Mouse (Mus musculus) embryonic facial prominence, embryonic 14.5 days (tissue): ENCODE results near the gene Olfr958. TPM values are rescaled to one million over a fixed set of nuclear protein-coding genes. Genes with fewer than 3 reads are reported as not detected.

Experiments used
- ATAC-seq: fragments of 200-750 bp; cut with Nextera tagmentation; 2 replicates; pipeline ENCODE4 v1.8.0; 2017; ENCODE audit warnings: low read depth, moderate number of reproducible peaks, moderate TSS enrichment
- DNase-seq: peaks from one replicate; pipeline ENCODE4 v3.0.0-alpha.2; 2015; ENCODE audit warnings: low spot score
- H3K27ac ChIP-seq: fragments of 300-500 bp; sonication (generic); replicated peaks from 2 replicates; pipeline ENCODE4 v1.5.1; 2014; ENCODE audit warnings: low read depth, mild to moderate bottlenecking, low read length, moderate library complexity
- H3K27me3 ChIP-seq: fragments of 300-500 bp; sonication (generic); replicated peaks from 2 replicates; pipeline ENCODE4 v1.6.1; 2014; ENCODE audit warnings: low read length; ENCODE audit not compliant: control insufficient read depth, insufficient read depth
- H3K36me3 ChIP-seq: fragments of 300-500 bp; sonication (generic); 2 replicates; pipeline ENCODE4 v1.6.1; 2014; ENCODE audit warnings: low read length, mixed read lengths; ENCODE audit not compliant: control insufficient read depth, insufficient read depth
- H3K4me1 ChIP-seq: fragments of 300-500 bp; sonication (generic); 2 replicates; pipeline ENCODE4 v1.6.1; 2014; ENCODE audit warnings: antibody characterized with exemption, low read length; ENCODE audit not compliant: control insufficient read depth, insufficient read depth
- H3K4me2 ChIP-seq: fragments of 300-500 bp; sonication (generic); 2 replicates; pipeline ENCODE4 v1.6.1; 2014; ENCODE audit warnings: low read depth, mild to moderate bottlenecking, low read length, moderate library complexity, mixed read lengths
- H3K4me3 ChIP-seq: fragments of 300-500 bp; sonication (generic); 2 replicates; pipeline ENCODE4 v1.5.1; 2014; ENCODE audit warnings: low read depth, mild to moderate bottlenecking, low read length
- H3K9ac ChIP-seq: fragments of 300-500 bp; sonication (generic); 2 replicates; pipeline ENCODE4 v1.6.1; 2014; ENCODE audit warnings: low read depth, mild to moderate bottlenecking, low read length, moderate library complexity, mixed read lengths
- H3K9me3 ChIP-seq: fragments of 300-500 bp; sonication (generic); 2 replicates; pipeline ENCODE4 v1.6.1; 2016; ENCODE audit warnings: low read length; ENCODE audit not compliant: control insufficient read depth
- WGBS: fragments of 180-500 bp; shearing (Covaris S2); extraction: QIAGEN DNeasy Blood & Tissue Kit; methylation state at CpG from one replicate; pipeline ENCODE4 v1.1.7; 2014; 5-methylcytosine and 5-hydroxymethylcytosine counted together
- polyA plus RNA-seq: library from polyadenylated mRNA; unstranded; fragments of >200 nt; fragmentation: Nextera tagmentation; extraction: Ambion mirVana; gene quantifications from 2 replicates; pipeline ENCODE4 v1.2.1, GENCODE M21; 2014

The Olfr958 gene
- 0.18 TPM in 1 of 2 replicates, not detected in the other for polyA plus RNA-seq

GRCm38 (mm10) chr9:39553946-39554345, at the start of gene Olfr958:
Olfr958 (minus strand) TSS chr9:39554054.
- peak; percentile 17 for DNase-seq
- Histone ChIP-seq H3K27me3 (no peaks in the 10 kb centered on the region), H3K9ac (no peak within 1 kb of the TSS), H3K27ac (no peak within 1 kb of the TSS), H3K36me3 (no peaks in the 10 kb centered on the region), H3K9me3 (no peaks in the 10 kb centered on the region), H3K4me3 (no peak within 1 kb of the TSS), H3K4me2 (no peak within 1 kb of the TSS), H3K4me1 (no peaks in the 10 kb centered on the region; the same call in 1 of the 2 replicates)
- no peak for ATAC-seq
- WGBS = 43% methylated on average over 2 of the region's 2 CpGs

GRCm38 (mm10) chr9:39603333-39603845, 49.5 kb upstream of the Olfr958 start:
- H3K9me3 ChIP-seq = no peaks in the 10 kb centered on the region
- H3K4me1 ChIP-seq = 0 out of 2 replicates have a peak, but pooled peaks cover 2% of the 10 kb centered on the region
- peak overlapping the region; percentile 62 for H3K9ac ChIP-seq
- peak overlapping the region; percentile 39 for H3K4me3 ChIP-seq
- peak overlapping the region; percentile 80 for H3K4me2 ChIP-seq
- peak; percentile 84 for ATAC-seq
- H3K36me3 ChIP-seq = no peaks in the 10 kb centered on the region
- no peaks in the 10 kb centered on the region for H3K27me3 ChIP-seq
- peak overlapping the region; percentile 85 for H3K27ac ChIP-seq
- WGBS = 1% methylated on average over 9 of the region's 9 CpGs
- DNase-seq = peak; percentile 88

- Histone ChIP-seq H3K4me1 (0 out of 2 replicates have a peak, but pooled peaks cover 2% of the 10 kb centered on the region), H3K9ac (peak overlapping the region; percentile 62), H3K9me3 (no peaks in the 10 kb centered on the region), H3K36me3 (no peaks in the 10 kb centered on the region), H3K4me2 (peak overlapping the region; percentile 80), H3K27ac (peak overlapping the region; percentile 85; the same call in 1 of the 2 replicates), H3K27me3 (no peaks in the 10 kb centered on the region), H3K4me3 (peak overlapping the region; percentile 39)
- DNase-seq (peak; percentile 80), ATAC-seq (peak; percentile 60)
- WGBS = 1% methylated on average over 19 of the region's 19 CpGs
Measured at GRCm38 (mm10) chr9:39602536-39603332, 48.9 kb upstream of the Olfr958 start.

GRCm38 (mm10) chr9:39577050-39577449, 23.2 kb upstream of the Olfr958 start:
- no peak for ATAC-seq
- Histone ChIP-seq H3K4me3 (no peak overlapping the region), H3K9me3 (no peaks in the 10 kb centered on the region), H3K27ac (no peak overlapping the region), H3K27me3 (no peaks in the 10 kb centered on the region), H3K4me1 (no peaks in the 10 kb centered on the region), H3K9ac (no peak overlapping the region), H3K36me3 (no peaks in the 10 kb centered on the region), H3K4me2 (no peak overlapping the region)
- WGBS = 76% methylated on average over 5 of the region's 5 CpGs
- DNase-seq = peak; percentile 22

- 61% methylated on average over 3 of the region's 3 CpGs for whole genome bisulfite sequencing
Measured at GRCm38 (mm10) chr9:39575469-39575868, 21.6 kb upstream of the Olfr958 start, which contains the start of gene Olfr959. Olfr959 (minus strand) TSS chr9:39575569.

GRCm38 (mm10) chr9:39558349-39558647, 4.4 kb upstream of the Olfr958 start:
- ATAC-seq (no peak), DNase-seq (no peak)
- no peak overlapping the region for H3K4me3 ChIP-seq
- no peak overlapping the region for H3K9ac ChIP-seq
- H3K27ac ChIP-seq = no peak overlapping the region
- no peaks in the 10 kb centered on the region for H3K4me1 ChIP-seq
- H3K4me2 ChIP-seq = no peak overlapping the region
- no peaks in the 10 kb centered on the region for H3K27me3 ChIP-seq
- H3K9me3 ChIP-seq = no peaks in the 10 kb centered on the region
- no peaks in the 10 kb centered on the region for H3K36me3 ChIP-seq

More at GRCm38 (mm10) chr9:39575469-39575868, 21.6 kb upstream of the Olfr958 start, which contains the start of gene Olfr959:
- H3K36me3 ChIP-seq = no peaks in the 10 kb centered on the region
- H3K27me3 ChIP-seq = no peaks in the 10 kb centered on the region
- no peak within 1 kb of the TSS for H3K27ac ChIP-seq
- DNase-seq (no peak), ATAC-seq (no peak)
- no peak within 1 kb of the TSS for H3K9ac ChIP-seq
- no peaks in the 10 kb centered on the region for H3K4me1 ChIP-seq
- no peak within 1 kb of the TSS for H3K4me3 ChIP-seq
- H3K4me2 ChIP-seq = no peak within 1 kb of the TSS
- H3K9me3 ChIP-seq = no peaks in the 10 kb centered on the region

- DNase-seq (peak; percentile 31), ATAC-seq (no peak; the same call in 1 of the 2 replicates)
- Histone ChIP-seq H3K27ac (no peak overlapping the region), H3K36me3 (no peaks in the 10 kb centered on the region), H3K27me3 (no peaks in the 10 kb centered on the region), H3K4me1 (no peaks in the 10 kb centered on the region), H3K9me3 (no peaks in the 10 kb centered on the region), H3K4me3 (no peak overlapping the region), H3K4me2 (no peak overlapping the region), H3K9ac (no peak overlapping the region)
- WGBS = 46% methylated on average over 3 of the region's 3 CpGs
Measured at GRCm38 (mm10) chr9:39557529-39558348, 3.9 kb upstream of the Olfr958 start.

DNA sequence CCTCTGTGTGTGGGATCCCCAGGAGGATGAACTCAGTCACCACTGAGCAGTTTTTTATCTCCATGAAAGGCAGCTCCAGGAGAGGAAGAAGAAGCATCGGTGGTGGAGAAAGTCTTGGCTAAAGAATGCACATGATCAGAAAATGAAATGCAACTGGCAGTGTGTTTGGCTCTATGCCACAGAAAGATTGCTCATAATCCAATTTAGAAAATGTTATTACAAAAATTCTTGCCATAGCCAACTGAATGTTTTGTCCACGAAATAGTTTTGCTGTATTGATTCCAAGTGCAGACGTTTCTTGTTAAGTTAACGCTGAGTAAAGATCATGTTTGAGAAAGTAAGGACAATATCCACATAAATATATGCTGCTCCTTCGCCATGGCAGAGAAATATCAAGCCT, 3.0 kb downstream of the Olfr958 start:
- DNase-seq = peak; percentile 79
- H3K9me3 ChIP-seq = no peaks in the 10 kb centered on the region
- no peaks in the 10 kb centered on the region for H3K36me3 ChIP-seq
- H3K27me3 ChIP-seq = no peaks in the 10 kb centered on the region
- WGBS = 40% methylated on average over 5 of the region's 5 CpGs
- no peak overlapping the region for H3K27ac ChIP-seq
- H3K4me1 ChIP-seq = no peaks in the 10 kb centered on the region; the same call in 1 of the 2 replicates
- no peak overlapping the region for H3K4me3 ChIP-seq
- H3K4me2 ChIP-seq = no peak overlapping the region
- H3K9ac ChIP-seq = no peak overlapping the region
- ATAC-seq = no peak
